Mouse (Mus musculus): Measurements from ENCODE around the gene 9230112D13Rik.

DNA sequence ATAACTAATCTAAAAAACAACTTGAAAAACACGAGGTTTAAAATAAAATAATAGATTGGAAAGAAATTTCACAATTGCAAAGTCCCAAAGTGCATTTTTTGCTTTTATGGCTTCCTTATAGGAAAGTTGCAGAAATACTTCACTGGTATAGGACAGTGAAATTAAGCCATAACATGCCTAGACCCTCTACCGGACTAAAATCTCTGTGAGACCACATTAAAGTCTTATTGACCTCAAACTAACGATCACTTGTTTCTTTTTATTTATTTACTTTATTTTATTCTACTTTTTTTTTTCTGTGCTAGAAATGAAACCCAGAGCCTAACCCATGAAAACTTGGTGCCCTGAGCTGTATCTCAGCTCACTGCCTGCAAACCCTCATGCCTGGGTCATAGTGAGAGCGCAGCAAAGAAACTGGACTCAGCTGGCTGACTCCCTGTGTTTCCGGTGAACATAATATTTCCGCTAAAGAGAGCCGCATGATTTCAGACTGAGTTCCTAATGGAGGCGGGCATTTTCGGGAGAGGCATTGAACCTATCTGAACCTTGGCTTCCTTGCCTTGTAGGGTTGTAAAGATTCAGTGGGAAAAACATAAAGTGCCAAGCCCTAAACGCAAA is 5.5 kb downstream of the 9230112D13Rik start:
- TF ChIP-seq CTCF (conservative IDR thresholded peaks at IDR 0.05; ENCODE audit: low read length) (no peak), NANOG (IDR thresholded peaks at IDR 0.05; ENCODE audit: borderline replicate concordance, low read length) (no peak), POU5F1 (IDR thresholded peaks at IDR 0.05; ENCODE audit: borderline replicate concordance, low read length) (no peak)
